Mouse (Mus musculus): ENCODE measurements around the gene Slc25a27.

Gene Slc25a27

DNA sequence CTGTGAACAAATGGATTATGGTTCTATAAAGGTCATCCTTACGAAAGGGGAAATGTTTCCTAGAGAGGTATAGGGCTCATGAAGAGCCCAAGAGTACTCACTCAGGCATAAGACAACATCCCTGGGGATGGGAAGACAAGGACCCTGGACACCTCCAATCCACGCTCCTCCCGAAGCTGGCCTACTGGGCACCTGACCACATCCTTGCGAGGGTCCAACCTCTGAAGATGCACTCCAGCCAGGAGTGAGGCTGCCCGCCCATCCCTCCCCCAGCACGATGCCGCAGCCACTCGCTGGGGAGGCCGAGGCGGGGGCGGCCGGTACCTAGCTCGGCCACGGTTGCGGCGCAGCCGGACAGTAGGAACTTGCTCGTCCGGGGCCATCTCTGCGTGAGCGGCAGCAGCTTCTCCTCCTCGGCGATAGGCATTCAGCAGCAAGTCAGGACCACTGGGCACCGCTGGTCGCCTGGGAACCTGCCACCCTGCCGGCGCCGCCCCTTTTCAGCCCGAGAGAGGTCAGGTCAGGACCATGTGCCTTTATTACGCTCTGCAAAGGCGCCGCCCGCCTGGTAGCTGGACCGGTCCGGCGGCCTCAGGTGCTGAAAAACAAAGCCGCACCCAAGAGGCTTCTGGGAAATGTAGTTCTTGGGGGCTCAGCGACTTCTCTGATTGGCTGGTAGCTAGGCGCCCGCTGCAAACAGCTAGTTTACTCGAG lies at the start of gene Slc25a27:
Gene Slc25a27, minus strand, starts transcription at position 639 of the 714 bp plus-strand sequence.
- in situ Hi-C loops (cut with MseI, MboI), result no loop called here

DNA sequence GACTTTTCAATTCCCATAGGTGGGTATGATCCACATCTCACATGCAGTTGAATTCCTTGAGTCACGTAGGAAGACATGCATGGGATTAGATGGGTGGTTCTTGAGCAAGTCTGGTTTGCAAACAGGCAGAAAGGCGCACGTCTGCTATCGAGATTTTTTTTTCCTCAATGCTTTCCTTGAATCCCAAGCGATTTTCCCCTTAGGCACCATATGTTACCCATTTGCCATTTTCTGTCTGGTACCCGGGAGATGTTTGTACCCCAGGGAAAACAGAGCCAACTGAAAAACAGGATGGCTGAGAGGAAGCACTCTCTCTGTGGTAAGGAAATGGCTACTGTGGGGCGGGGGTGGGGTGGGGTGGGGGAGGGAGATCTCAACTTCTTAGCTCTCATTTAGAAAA lies 49.6 kb upstream of the Slc25a27 start:
- in situ Hi-C loops (cut with MseI, MboI), result no loop called here

GRCm38 (mm10) chr17:43714191-43714590 lies 47.2 kb upstream of the Slc25a27 start:
- in situ Hi-C loops (cut with MseI, MboI), result no loop called here

- in situ Hi-C loops (cut with MseI, MboI), result no loop called here
Observed at GRCm38 (mm10) chr17:43711557-43712352, 44.7 kb upstream of the Slc25a27 start.

DNA sequence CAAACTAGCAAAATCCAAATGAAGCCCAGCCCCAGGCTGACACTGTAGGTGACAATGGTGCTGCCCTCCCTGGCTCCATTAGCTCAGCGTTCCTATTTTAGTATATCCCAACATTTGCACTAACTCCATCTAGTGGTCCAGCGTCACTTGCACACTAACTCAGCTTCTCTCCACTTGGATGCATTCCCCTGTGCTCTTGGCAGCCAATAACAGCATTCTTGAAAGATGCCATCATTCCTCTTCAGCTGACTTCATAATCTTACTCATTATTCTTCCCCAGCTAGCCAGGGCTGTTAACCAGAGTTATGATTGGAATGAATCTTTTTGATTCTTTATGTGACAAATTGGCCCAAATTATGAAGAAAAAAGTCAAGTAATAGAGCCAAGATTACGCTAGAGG lies 40.2 kb upstream of the Slc25a27 start:
- in situ Hi-C loops (cut with MseI, MboI), result no loop called here

- in situ Hi-C loops (cut with MseI, MboI), result no loop called here
Observed at GRCm38 (mm10) chr17:43706749-43707148, 39.7 kb upstream of the Slc25a27 start.

- in situ Hi-C loops (cut with MseI, MboI), result loop anchor here (5.0 kb wide), 1 partner anchor 163 kb away; no protein-coding TSS in a partner anchor
Observed at GRCm38 (mm10) chr17:43704216-43704930, 37.4 kb upstream of the Slc25a27 start.

- in situ Hi-C loops (cut with MseI, MboI), result loop anchor here (5.0 kb wide), 1 partner anchor 166 kb away; no protein-coding TSS in a partner anchor
Observed at GRCm38 (mm10) chr17:43701060-43701459, 34.0 kb upstream of the Slc25a27 start.

DNA sequence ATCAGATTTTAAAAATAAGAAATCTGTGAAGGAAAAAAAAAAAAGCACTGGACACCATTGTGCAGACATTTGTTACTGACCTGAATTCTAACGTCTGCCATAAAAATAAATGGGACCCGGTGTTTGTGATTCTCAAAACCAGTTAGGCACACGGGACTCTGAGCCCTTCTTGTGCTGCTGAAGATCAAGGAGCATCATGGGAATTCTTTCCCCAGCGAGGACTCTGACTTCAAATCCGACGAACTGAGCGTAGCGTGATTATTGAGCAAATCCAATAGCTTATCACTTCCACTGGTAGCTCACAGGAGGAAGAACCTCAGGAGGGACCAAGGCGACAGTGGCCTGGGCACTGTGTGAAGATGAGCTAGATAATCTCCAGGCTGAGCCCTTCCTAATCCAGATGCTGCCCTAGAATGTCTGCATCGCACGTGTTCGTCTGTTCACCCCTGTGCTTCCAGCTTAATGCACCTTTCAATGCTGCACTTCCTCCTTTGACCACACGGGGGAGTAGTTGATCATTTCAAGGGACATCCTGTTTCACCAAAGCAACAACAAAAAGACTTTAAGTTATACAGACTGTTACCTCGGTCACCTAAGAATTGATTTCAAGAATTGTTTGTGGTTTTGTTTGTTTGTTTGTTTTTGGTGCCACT lies 32.1 kb upstream of the Slc25a27 start:
- in situ Hi-C loops (cut with MseI, MboI), result no loop called here

DNA sequence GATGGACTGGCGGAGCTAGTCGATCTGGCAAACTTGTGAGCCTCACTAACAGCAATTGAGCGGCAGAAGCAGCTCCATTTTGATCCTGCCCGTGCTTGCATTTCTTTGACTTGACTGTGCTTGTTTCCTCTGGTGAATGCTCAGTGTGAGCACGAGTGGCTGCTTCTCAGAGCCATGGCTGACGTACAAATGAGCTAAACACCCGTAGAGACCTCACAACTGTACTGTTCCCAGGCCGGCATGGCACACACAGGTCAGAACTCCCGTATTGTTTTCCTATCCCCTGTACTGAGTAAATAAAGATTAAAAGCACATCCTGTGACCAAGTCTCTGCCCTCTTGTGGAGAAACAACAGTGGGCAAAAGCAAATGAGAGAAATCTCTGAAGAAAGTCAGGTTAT lies 22.6 kb upstream of the Slc25a27 start:
- in situ Hi-C loops (cut with MseI, MboI), result no loop called here

- in situ Hi-C loops (cut with MseI, MboI), result no loop called here
Observed at GRCm38 (mm10) chr17:43684638-43685037, 17.6 kb upstream of the Slc25a27 start.

- in situ Hi-C loops (cut with MseI, MboI), result no loop called here
Observed at GRCm38 (mm10) chr17:43684086-43684485, 17.1 kb upstream of the Slc25a27 start.

GRCm38 (mm10) chr17:43677317-43677716 lies 10.3 kb upstream of the Slc25a27 start:
- in situ Hi-C loops (cut with MseI, MboI), result no loop called here

- in situ Hi-C loops (cut with MseI, MboI), result no loop called here
Observed at GRCm38 (mm10) chr17:43676241-43676640, 9.2 kb upstream of the Slc25a27 start.

- in situ Hi-C loops (cut with MseI, MboI), result no loop called here
Observed at GRCm38 (mm10) chr17:43675228-43675627, 8.2 kb upstream of the Slc25a27 start.

GRCm38 (mm10) chr17:43671907-43672306 lies 4.9 kb upstream of the Slc25a27 start:
- in situ Hi-C loops (cut with MseI, MboI), result no loop called here

DNA sequence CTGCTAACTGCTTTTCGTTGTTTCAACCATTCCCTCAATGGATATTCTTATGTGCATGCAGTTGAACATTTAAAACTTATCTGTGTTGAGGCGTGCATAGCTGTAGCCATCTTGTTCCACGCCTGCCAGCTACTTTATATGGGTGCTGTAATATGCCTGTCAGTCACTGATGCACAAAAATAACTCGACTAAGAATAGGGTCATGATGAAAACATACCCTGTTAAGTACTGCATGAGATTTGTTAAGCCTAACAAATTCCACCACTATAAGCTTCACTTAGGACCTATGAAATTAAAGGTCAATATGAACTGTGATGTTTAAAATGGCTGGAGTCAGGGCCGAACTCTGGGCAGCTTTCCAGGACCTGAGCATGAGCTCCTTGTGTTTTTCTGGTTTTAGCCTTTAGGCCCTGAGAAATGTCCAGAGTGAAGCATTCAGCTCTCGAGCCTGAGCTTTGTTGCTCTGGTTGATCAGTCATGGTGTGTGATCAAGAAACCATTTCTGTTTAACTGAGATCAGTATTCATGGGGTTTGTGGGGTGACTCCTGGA lies 2.2 kb upstream of the Slc25a27 start:
- in situ Hi-C loops (cut with MseI, MboI), result no loop called here

DNA sequence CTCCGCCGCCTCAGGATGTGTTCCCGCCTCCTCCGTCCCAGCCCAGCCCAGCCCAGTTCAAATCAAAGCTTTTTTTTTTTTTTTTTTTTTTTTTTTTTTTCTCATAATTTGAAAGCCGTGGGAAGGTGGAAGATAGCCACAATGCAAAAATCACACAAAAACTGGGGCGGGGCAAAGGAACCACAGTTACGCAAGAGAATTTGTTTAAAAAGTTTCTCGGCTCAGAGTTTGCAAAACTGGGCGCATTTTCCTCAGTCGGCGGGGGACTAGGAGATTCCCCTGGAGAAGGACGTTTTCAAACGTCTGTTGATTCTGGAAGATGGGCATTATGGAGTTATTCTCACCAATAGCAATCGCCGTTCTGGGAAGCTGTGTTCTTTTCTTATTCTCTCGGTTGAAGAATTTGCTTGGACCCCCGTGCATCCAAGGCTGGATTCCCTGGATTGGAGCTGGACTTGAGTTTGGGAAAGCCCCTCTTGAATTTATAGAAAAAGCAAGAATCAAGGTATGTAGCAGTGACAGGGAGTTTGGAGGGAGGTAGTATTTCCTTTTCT lies 353 bp upstream of the Slc25a27 start, which contains the start of gene Cyp39a1:
Gene Cyp39a1, plus strand, starts transcription at position 136 of the 554 bp plus-strand sequence.
- in situ Hi-C loops (cut with MseI, MboI), result no loop called here

DNA sequence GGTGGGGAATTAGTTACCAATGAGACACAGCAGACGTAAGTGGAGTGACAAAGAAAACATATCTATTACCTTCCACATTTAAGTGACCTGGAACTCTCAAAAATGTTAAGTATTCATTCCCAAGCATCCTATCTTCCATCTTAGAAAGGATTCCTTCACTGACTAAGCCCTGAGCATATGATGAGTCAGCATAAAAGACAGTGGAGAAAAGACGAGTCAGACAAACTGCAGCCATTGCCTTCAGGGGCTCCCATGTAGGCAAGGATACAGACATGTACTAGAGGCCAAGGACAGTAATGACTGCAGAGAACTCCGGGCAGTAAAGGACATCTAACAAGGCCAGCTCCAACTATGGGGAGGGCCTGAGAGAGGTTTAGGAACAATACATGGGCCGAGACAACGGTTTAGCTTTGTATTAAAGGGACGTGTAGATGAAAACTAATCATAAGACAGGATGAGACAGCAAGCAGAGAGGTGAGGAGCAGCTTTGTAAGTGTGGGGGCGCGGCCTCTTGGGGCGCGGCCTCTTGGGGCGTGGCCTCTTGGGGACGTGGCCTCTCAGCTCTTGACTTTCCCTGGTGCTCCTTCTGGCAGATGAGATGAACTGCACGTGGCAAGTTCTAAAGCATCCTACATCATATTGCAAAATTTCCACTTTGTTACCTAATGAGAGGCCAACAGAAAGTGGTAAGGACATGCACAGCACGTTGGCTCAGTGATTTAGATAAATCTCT lies 15.5 kb downstream of the Slc25a27 start:
- in situ Hi-C loops (cut with MseI, MboI), result no loop called here

Measured in mouse trophoblast stem cell (cell line).